Comparison of ENCODE assay signal across 8 mouse cellular contexts in the genomic region with DNA sequence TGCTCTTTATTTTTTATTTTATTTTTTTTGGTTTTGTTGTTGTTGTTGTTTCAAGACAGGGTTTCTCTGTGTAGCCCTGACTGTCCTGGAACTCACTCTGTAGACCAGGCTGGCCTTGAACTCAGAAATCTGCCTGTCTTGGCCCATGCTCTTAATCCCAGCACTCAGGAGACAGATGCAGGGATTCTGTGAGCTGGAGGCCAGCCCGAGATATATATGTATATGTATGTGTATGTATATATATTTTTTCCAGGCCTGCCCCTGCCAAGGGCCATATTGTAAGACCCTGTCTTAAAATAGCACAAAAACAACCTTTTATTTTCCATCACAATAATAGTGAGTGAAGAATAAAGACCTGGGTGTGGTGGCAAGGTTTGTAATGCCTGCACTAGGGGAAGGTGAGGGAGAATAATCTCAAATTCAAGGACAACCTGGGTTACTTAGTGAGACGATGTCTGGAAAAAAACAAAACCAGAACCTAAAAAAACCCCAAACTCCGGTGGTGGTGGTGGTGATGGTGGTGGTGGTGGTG. TPM values are rescaled to one million over a fixed set of nuclear protein-coding genes. Genes with fewer than 3 reads are reported as not detected.
A peak's percentile ranks its signal among the peaks of the same experiment; 100 is the strongest.
DNase-seq lines count a peak whose midpoint lies in the region; ATAC-seq and TF ChIP-seq lines count a peak whose summit lies in the region.

No protein-coding gene starts in this region.

- TF ChIP-seq EP300 in liver, postnatal 0 days (IDR thresholded peaks at IDR 0.05; ENCODE audit: low read depth), result no peak

- no peaks in the 10 kb centered on the region for H3K27me3 ChIP-seq in heart, embryonic 15.5 days
- no peaks in the 10 kb centered on the region for H3K27me3 ChIP-seq in forebrain, embryonic 15.5 days
- H3K27me3 ChIP-seq in liver, postnatal 0 days (ENCODE audit: insufficient read depth, low read length), result no peaks in the 10 kb centered on the region

- no peaks in the 10 kb centered on the region for H3K36me3 ChIP-seq in heart, embryonic 15.5 days
- H3K36me3 ChIP-seq in forebrain, embryonic 15.5 days, result no peaks in the 10 kb centered on the region
- H3K36me3 ChIP-seq in liver, postnatal 0 days (replicated peaks; ENCODE audit: insufficient read depth, low read length), result no peaks in the 10 kb centered on the region

- no peak for DNase-seq in heart, postnatal 14 days
- peak; percentile 31 for DNase-seq in ES-CJ7 (ENCODE audit: low read depth, low spot score)
- DNase-seq in liver, postnatal 0 days, result no peak
- DNase-seq in right cerebral cortex, postnatal 25 days, result no peak
- DNase-seq in Muller cell, postnatal 12 days (ENCODE audit: inconsistent ontology term), result no peak
- no peak for DNase-seq in kidney, adult 18-20 months

- no peak overlapping the region for H3K27ac ChIP-seq in heart, embryonic 15.5 days
- H3K27ac ChIP-seq in forebrain, embryonic 15.5 days (replicated peaks), result no peak overlapping the region
- no peak overlapping the region for H3K27ac ChIP-seq in liver, postnatal 0 days (ENCODE audit: low read depth)

- no peak for TF ChIP-seq CTCF in liver, postnatal 0 days (IDR thresholded peaks at IDR 0.05; ENCODE audit: low read depth)

- intact Hi-C loops in heart, postnatal 14 days (cut with DNase I), result loop anchor here (5.0 kb wide), 1 partner anchor 182 kb away; no protein-coding TSS in a partner anchor

- WGBS in heart, embryonic 15.5 days, result 73% methylated on average over 3 of the region's 3 CpGs
- WGBS in forebrain, embryonic 15.5 days, result 59% methylated on average over 3 of the region's 3 CpGs
- 77% methylated on average over 3 of the region's 3 CpGs for WGBS in liver, postnatal 0 days (ENCODE audit: insufficient replicate concordance)

- ATAC-seq in heart, embryonic 15.5 days (replicated peaks; ENCODE audit: insufficient number of reproducible peaks, insufficient read depth, low FRiP score, low read depth), result no peak
- ATAC-seq in forebrain, embryonic 15.5 days (replicated peaks), result no peak
- ATAC-seq in liver, postnatal 0 days, result no peak

- H3K4me3 ChIP-seq in heart, embryonic 15.5 days, result no peak overlapping the region; the same call in 1 of the 2 replicates
- H3K4me3 ChIP-seq in forebrain, embryonic 15.5 days, result peak overlapping the region; percentile 45; the same call in 1 of the 2 replicates
- H3K4me3 ChIP-seq in liver, postnatal 0 days (ENCODE audit: low read depth, low read length), result no peak overlapping the region

- H3K9me3 ChIP-seq in heart, embryonic 15.5 days (replicated peaks), result no peaks in the 10 kb centered on the region
- no peaks in the 10 kb centered on the region for H3K9me3 ChIP-seq in forebrain, embryonic 15.5 days
- H3K9me3 ChIP-seq in liver, postnatal 0 days (ENCODE audit: low read length), result no peaks in the 10 kb centered on the region

- H3K9ac ChIP-seq in heart, embryonic 15.5 days, result no peak overlapping the region
- H3K9ac ChIP-seq in forebrain, embryonic 15.5 days (replicated peaks), result no peak overlapping the region
- H3K9ac ChIP-seq in liver, postnatal 0 days (replicated peaks), result no peak overlapping the region

- peaks cover 52% of the 10 kb centered on the region for H3K4me1 ChIP-seq in heart, embryonic 15.5 days (replicated peaks)
- peaks cover 51% of the 10 kb centered on the region for H3K4me1 ChIP-seq in forebrain, embryonic 15.5 days
- peaks cover 43% of the 10 kb centered on the region for H3K4me1 ChIP-seq in liver, postnatal 0 days (ENCODE audit: insufficient read depth)

- H3K4me2 ChIP-seq in heart, embryonic 15.5 days, result peak overlapping the region; percentile 80; the same call in 1 of the 2 replicates
- peak overlapping the region; percentile 89 for H3K4me2 ChIP-seq in forebrain, embryonic 15.5 days (replicated peaks)
- peak overlapping the region; percentile 74; the same call in 1 of the 2 replicates for H3K4me2 ChIP-seq in liver, postnatal 0 days (ENCODE audit: low read depth, low read length)

RNA-seq across cellular contexts. Expression of a gene that starts 5.1 kb away (rescaled TPM):
- polyA plus RNA-seq in heart, embryonic 15.5 days (2015; fragmentation: Nextera tagmentation; extraction: Ambion mirVana), result 37.0 and 40.9 TPM in 2 replicates
- 1 to 10 TPM; 5.2 to 5.4 TPM for total RNA-seq in heart, postnatal 14 days (2021)
- polyA plus RNA-seq in forebrain, embryonic 15.5 days (2015; fragmentation: Nextera tagmentation; extraction: Ambion mirVana), result 47.6 and 50.5 TPM in 2 replicates
- polyA plus RNA-seq in liver, postnatal 0 days (2015; fragmentation: Nextera tagmentation; extraction: Ambion mirVana), result 12.5 and 13.0 TPM in 2 replicates

RNA-seq across cellular contexts. Expression of a gene that starts 5.9 kb away (rescaled TPM):
- 10.5 and 11.7 TPM in 2 replicates for polyA plus RNA-seq in heart, embryonic 15.5 days (2015; fragmentation: Nextera tagmentation; extraction: Ambion mirVana)
- 10 to 100 TPM; 15.9 to 16.2 TPM for total RNA-seq in heart, postnatal 14 days (2021)
- 12.8 and 15.4 TPM in 2 replicates for polyA plus RNA-seq in forebrain, embryonic 15.5 days (2015; fragmentation: Nextera tagmentation; extraction: Ambion mirVana)
- 5.4 and 6.6 TPM in 2 replicates for polyA plus RNA-seq in liver, postnatal 0 days (2015; fragmentation: Nextera tagmentation; extraction: Ambion mirVana)

RNA-seq across cellular contexts. Expression of a gene that starts 20.0 kb away (rescaled TPM):
- polyA plus RNA-seq in heart, embryonic 15.5 days (2015; fragmentation: Nextera tagmentation; extraction: Ambion mirVana), result 64.3 and 92.4 TPM in 2 replicates
- total RNA-seq in heart, postnatal 14 days (2021), result 1 to 10 TPM; 3.6 to 8.1 TPM
- 68.3 and 81.8 TPM in 2 replicates for polyA plus RNA-seq in forebrain, embryonic 15.5 days (2015; fragmentation: Nextera tagmentation; extraction: Ambion mirVana)
- 41.3 and 45.9 TPM in 2 replicates for polyA plus RNA-seq in liver, postnatal 0 days (2015; fragmentation: Nextera tagmentation; extraction: Ambion mirVana)

RNA-seq across cellular contexts. Expression of a gene that starts 22.8 kb away (rescaled TPM):
- polyA plus RNA-seq in heart, embryonic 15.5 days (2015; fragmentation: Nextera tagmentation; extraction: Ambion mirVana), result 82.2 and 96.4 TPM in 2 replicates
- 10 to 100 TPM; 68.8 to 72.6 TPM for total RNA-seq in heart, postnatal 14 days (2021)
- polyA plus RNA-seq in forebrain, embryonic 15.5 days (2015; fragmentation: Nextera tagmentation; extraction: Ambion mirVana), result 179 and 188 TPM in 2 replicates
- 13.6 and 14.2 TPM in 2 replicates for polyA plus RNA-seq in liver, postnatal 0 days (2015; fragmentation: Nextera tagmentation; extraction: Ambion mirVana)

RNA-seq across cellular contexts. Expression of a gene that starts 29.6 kb away (rescaled TPM):
- 16.1 and 25.2 TPM in 2 replicates for polyA plus RNA-seq in heart, embryonic 15.5 days (2015; fragmentation: Nextera tagmentation; extraction: Ambion mirVana)
- 100 to 1,000 TPM; 100 to 103 TPM for total RNA-seq in heart, postnatal 14 days (2021)
- polyA plus RNA-seq in forebrain, embryonic 15.5 days (2015; fragmentation: Nextera tagmentation; extraction: Ambion mirVana), result 7.6 and 8.2 TPM in 2 replicates
- polyA plus RNA-seq in liver, postnatal 0 days (2015; fragmentation: Nextera tagmentation; extraction: Ambion mirVana), result 3.0 and 8.2 TPM in 2 replicates
